ENCODE assay signal across 8 mouse cellular contexts in the genomic region with DNA sequence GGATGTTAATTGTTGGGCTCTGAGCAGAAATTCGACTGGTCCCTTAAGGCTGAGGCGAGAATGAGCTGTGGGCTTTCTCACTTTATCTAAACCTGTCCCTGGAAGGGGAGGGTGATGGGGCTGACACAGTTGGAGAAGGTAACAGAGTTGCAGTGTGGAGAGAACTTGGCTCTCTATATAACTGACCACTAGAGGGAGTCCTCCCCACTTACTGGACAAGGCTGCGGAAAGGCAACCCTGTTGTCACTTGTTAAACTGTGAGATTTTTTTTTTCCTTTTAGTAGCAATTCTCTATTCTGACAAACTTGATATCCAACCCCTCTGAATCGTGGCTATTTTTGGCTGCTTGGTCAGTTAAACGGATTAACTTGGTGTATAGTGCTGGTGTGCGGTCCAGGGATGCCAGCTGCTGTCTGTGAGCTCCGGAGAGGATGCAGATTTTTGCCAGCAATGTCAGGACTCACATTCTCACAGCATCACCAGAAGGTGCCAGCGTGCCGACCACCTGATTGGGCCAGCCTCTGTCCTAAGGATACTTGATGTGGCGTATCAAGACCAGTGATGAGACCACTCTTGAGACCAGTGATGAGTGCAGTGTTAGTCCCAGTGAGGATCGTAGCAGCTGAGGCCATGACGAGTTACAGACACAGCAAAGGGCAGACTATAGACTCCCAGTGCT.
A peak's percentile ranks its signal among the peaks of the same experiment; 100 is the strongest.
DNase-seq lines count a peak whose midpoint lies in the region; ATAC-seq and TF ChIP-seq lines count a peak whose summit lies in the region.

No protein-coding gene starts in this region.

- no peak overlapping the region for H3K27ac ChIP-seq in heart, embryonic 10.5 days
- H3K27ac ChIP-seq in heart, postnatal 0 days (ENCODE audit: low read depth), result no peak overlapping the region
- no peak overlapping the region for H3K27ac ChIP-seq in stomach, postnatal 0 days (replicated peaks)

- H3K4me1 ChIP-seq in heart, embryonic 10.5 days, result peaks cover 5% of the 10 kb centered on the region; the same call in 1 of the 2 replicates
- no peaks in the 10 kb centered on the region for H3K4me1 ChIP-seq in heart, postnatal 0 days (ENCODE audit: control insufficient read depth, insufficient read depth)
- H3K4me1 ChIP-seq in stomach, postnatal 0 days (replicated peaks; ENCODE audit: control insufficient read depth, insufficient read depth), result no peaks in the 10 kb centered on the region

- TF ChIP-seq EP300 in heart, postnatal 0 days (IDR thresholded peaks at IDR 0.05; ENCODE audit: low read depth), result no peak
- TF ChIP-seq EP300 in stomach, postnatal 0 days (optimal IDR thresholded peaks at IDR 0.05), result no peak

- no peak overlapping the region for H3K9ac ChIP-seq in heart, postnatal 0 days (replicated peaks; ENCODE audit: low read depth, low read length)
- H3K9ac ChIP-seq in stomach, postnatal 0 days (ENCODE audit: low read length), result no peak overlapping the region

- no peaks in the 10 kb centered on the region for H3K36me3 ChIP-seq in heart, embryonic 10.5 days
- no peaks in the 10 kb centered on the region for H3K36me3 ChIP-seq in heart, postnatal 0 days (replicated peaks; ENCODE audit: control insufficient read depth, insufficient read depth, low read length)
- no peaks in the 10 kb centered on the region for H3K36me3 ChIP-seq in stomach, postnatal 0 days (ENCODE audit: control insufficient read depth, insufficient read depth, low read length)

- peak; percentile 81 for TF ChIP-seq CTCF in heart, postnatal 0 days (IDR thresholded peaks at IDR 0.05; ENCODE audit: low read depth)
- peak; percentile 91 for TF ChIP-seq CTCF in stomach, postnatal 0 days (IDR thresholded peaks at IDR 0.05; ENCODE audit: low read depth)

- no peak overlapping the region for H3K4me2 ChIP-seq in heart, postnatal 0 days (ENCODE audit: low read depth, low read length)
- H3K4me2 ChIP-seq in stomach, postnatal 0 days (replicated peaks; ENCODE audit: low read depth), result 0 out of 2 replicates have a peak overlapping the region, but pooled peaks have one; percentile 20

- H3K4me3 ChIP-seq in heart, embryonic 10.5 days, result no peak overlapping the region
- H3K4me3 ChIP-seq in heart, postnatal 0 days (ENCODE audit: low read depth, low read length), result no peak overlapping the region
- no peak overlapping the region for H3K4me3 ChIP-seq in stomach, postnatal 0 days (ENCODE audit: low read depth, low read length)

- DNase-seq in heart, adult 18-20 months, result peak; percentile 41 to 77
- DNase-seq in heart, embryonic 10.5 days (ENCODE audit: low spot score), result no peak
- DNase-seq in MN1 (ENCODE audit: low spot score), result peak; percentile 53
- DNase-seq in cerebellum, postnatal 25 days, result peak; percentile 46 to 66
- DNase-seq in heart, postnatal 0 days (ENCODE audit: low spot score), result peak; percentile 66
- peak; percentile 54 for DNase-seq in kidney, postnatal 10 days
- DNase-seq in stomach, postnatal 0 days (ENCODE audit: low spot score), result no peak

- H3K27me3 ChIP-seq in heart, embryonic 10.5 days (ENCODE audit: insufficient read depth, poor library complexity, severe bottlenecking), result 0 out of 2 replicates have a peak, but pooled peaks cover 8% of the 10 kb centered on the region
- H3K27me3 ChIP-seq in heart, postnatal 0 days (ENCODE audit: control insufficient read depth, insufficient read depth, low read length), result 0 out of 2 replicates have a peak, but pooled peaks cover 8% of the 10 kb centered on the region
- no peaks in the 10 kb centered on the region for H3K27me3 ChIP-seq in stomach, postnatal 0 days (ENCODE audit: control insufficient read depth, insufficient read depth, low read length)

- H3K9me3 ChIP-seq in heart, embryonic 10.5 days, result peaks cover 3% of the 10 kb centered on the region; the same call in 1 of the 2 replicates
- H3K9me3 ChIP-seq in heart, postnatal 0 days (replicated peaks; ENCODE audit: control insufficient read depth, low read length), result no peaks in the 10 kb centered on the region
- H3K9me3 ChIP-seq in stomach, postnatal 0 days (ENCODE audit: control insufficient read depth, low read length), result no peaks in the 10 kb centered on the region

- peak; percentile 57; the same call in 1 of the 2 replicates for ATAC-seq in heart, postnatal 0 days (ENCODE audit: insufficient read depth, low read depth)
- ATAC-seq in megakaryocyte-erythroid progenitor cell, adult 5-6 weeks (replicated peaks; ENCODE audit: low FRiP score, low TSS enrichment, poor library complexity, severe bottlenecking), result peak; percentile 81; the same call in 1 of the 2 replicates
- ATAC-seq in stomach, postnatal 0 days (ENCODE audit: low FRiP score, low TSS enrichment), result peak; percentile 63

- WGBS in heart, embryonic 10.5 days, result 32% methylated on average over 12 of the region's 12 CpGs
- WGBS in heart, postnatal 0 days, result 27% methylated on average over 12 of the region's 12 CpGs
- WGBS in stomach, postnatal 0 days, result 27% methylated on average over 12 of the region's 12 CpGs

Comparison
In these comparisons a context has a peak if more than half of its experiments do, and no peak if none do; other contexts are left out.
1. DNase-seq: peak in heart, adult 18-20 months (2 of 2), MN1 (single experiment), cerebellum, postnatal 25 days (2 of 2), heart, postnatal 0 days (single experiment) and kidney, postnatal 10 days (single experiment); none in heart, embryonic 10.5 days (single experiment) and stomach, postnatal 0 days (single experiment).
2. Peak in every context shown above with its lines, with median percentiles within 50 percentile points of each other: ATAC-seq.